Mouse (Mus musculus): ENCODE results near the gene Foxn2. TPM values are rescaled to one million over a fixed set of nuclear protein-coding genes. Genes with fewer than 3 reads are reported as not detected.

Foxn2 gene
- 16.6 and 17.3 TPM in 2 replicates for polyA plus RNA-seq (2016; fragmentation: Nextera tagmentation; extraction: Ambion mirVana)

DNA sequence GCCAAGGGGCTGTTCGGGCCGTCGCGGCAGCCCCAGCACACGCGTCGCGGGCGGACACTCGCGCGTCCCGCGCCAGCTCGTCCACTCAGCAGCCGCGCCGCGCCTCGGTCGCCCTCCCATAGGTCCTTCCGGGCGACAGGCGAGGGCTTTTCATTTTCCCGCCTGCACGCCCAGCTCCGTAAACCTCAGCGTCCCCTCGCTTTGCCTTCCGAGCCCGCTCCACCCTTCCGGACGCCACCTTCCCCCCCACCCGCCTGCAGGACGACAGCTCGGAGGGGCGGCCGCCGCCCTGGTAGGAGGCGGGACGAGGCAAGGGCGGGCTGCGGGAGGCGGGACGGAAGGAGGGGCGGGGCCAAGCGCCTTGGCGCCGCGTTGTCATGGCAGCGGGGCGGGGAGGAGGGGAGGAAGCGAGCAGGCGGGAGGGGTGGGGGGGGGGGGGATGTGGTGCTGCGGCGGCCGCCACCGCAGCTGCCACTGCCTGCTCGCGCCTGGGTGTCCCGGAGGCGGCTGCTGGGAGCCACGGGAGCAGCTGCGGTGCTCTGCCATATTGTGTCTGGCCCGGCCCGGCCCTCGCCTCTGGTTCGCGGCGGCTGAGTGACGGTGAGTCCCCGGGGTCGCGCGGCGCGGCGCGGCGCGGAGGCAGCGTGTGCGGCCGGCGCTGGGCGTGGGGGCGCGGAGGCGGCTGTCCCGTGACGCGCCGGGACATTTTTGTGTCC is at the start of gene Foxn2:
TSS of gene Foxn2 (plus strand) at position 427 of the 716 bp plus-strand sequence.
- H3K4me3 ChIP-seq = peak within 1 kb of the TSS; percentile 91
- peaks cover 8% of the 10 kb centered on the region; the same call in 1 of the 2 replicates for H3K4me1 ChIP-seq
- H3K27ac ChIP-seq (replicated peaks) = peak within 1 kb of the TSS; percentile 95
- no peaks in the 10 kb centered on the region for H3K9me3 ChIP-seq
- DNase-seq (ENCODE audit: low spot score) = peak; percentile 98
- no peaks in the 10 kb centered on the region for H3K36me3 ChIP-seq (replicated peaks)
- H3K27me3 ChIP-seq (replicated peaks; ENCODE audit: low read depth, poor library complexity, severe bottlenecking) = no peaks in the 10 kb centered on the region
- under 1% methylated on average over 83 of the region's 93 CpGs for WGBS

DNA sequence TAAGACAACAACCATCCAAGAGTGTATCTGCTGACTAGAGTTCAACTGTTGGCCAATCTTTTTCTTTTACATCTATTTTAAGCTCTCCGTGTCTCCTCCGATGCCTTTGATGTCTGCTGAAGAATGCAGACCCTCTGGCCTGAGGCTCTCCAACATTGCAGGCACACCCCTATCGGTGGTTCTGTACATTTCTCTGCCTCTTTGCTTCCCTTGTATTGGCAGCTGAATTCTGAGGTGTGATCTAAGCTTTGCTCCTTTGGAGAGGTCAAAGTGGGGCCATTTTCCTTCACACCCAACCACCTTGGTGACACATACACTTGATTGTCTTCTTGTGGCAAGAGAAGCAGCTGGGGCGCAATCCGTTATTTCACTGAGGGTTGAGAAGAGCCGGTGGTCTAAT is 43.0 kb upstream of the Foxn2 start:
- no peaks in the 10 kb centered on the region for H3K9me3 ChIP-seq
- 88% methylated on average over 6 of the region's 6 CpGs for WGBS
- DNase-seq (ENCODE audit: low spot score) = no peak

DNA sequence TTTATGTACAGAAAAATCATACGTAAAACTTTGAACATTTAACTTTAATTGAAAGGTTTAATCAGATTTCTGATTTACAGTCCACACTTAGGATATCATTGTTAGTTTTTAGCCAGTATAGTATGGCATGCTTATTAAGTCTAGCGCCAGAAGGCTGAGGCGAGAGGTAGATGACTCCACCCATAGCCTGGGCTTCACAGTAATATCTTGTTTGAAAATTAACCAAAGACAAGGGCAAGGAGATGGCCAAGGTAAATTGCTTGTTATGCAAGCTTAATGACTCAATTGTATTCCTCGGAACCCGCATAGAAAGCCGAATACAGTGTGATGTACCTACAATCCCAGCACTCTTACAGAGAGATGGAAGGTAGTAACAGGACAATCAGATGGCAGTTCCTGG is 42.4 kb upstream of the Foxn2 start:
- Histone ChIP-seq H3K4me1 (no peaks in the 10 kb centered on the region), H3K4me3 (no peak overlapping the region), H3K27me3 (replicated peaks; ENCODE audit: low read depth, poor library complexity, severe bottlenecking) (peaks cover 2% of the 10 kb centered on the region), H3K27ac (replicated peaks) (no peak overlapping the region), H3K36me3 (replicated peaks) (no peaks in the 10 kb centered on the region), H3K9me3 (no peaks in the 10 kb centered on the region)
- WGBS = 92% methylated on average over 6 of the region's 6 CpGs
- DNase-seq (ENCODE audit: low spot score) = no peak

More for the DNA sequence above, 43.0 kb upstream of the Foxn2 start:
- Histone ChIP-seq H3K36me3 (replicated peaks) (no peaks in the 10 kb centered on the region), H3K27ac (replicated peaks) (no peak overlapping the region), H3K4me1 (no peaks in the 10 kb centered on the region), H3K4me3 (no peak overlapping the region), H3K27me3 (replicated peaks; ENCODE audit: low read depth, poor library complexity, severe bottlenecking) (no peaks in the 10 kb centered on the region)

DNA sequence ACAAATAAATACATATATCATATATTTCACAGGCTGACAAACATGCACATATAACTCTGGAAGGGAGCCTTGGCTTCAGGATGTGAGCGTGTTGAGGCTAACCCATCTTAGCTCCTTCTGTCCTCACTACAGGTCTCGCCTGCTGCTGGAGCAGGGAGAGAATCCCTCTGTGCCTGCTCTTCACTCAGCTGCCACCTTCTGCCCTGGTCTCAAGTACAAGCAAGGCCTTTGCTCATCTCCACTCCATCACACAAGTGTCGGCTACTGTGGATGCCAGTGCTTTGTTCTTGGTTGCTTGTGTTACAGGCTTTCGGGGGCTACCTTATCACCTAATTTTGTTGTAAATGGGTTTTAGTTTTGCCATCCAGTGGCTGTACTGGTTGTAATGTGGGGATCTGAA is 41.7 kb upstream of the Foxn2 start:
- H3K4me3 ChIP-seq = no peak overlapping the region
- H3K27me3 ChIP-seq (replicated peaks; ENCODE audit: low read depth, poor library complexity, severe bottlenecking) = peaks cover 10% of the 10 kb centered on the region
- H3K27ac ChIP-seq (replicated peaks) = no peak overlapping the region
- DNase-seq (ENCODE audit: low spot score) = no peak
- no peaks in the 10 kb centered on the region for H3K36me3 ChIP-seq (replicated peaks)
- no peaks in the 10 kb centered on the region for H3K9me3 ChIP-seq
- WGBS = 84% methylated on average over 4 of the region's 4 CpGs
- no peaks in the 10 kb centered on the region for H3K4me1 ChIP-seq

DNA sequence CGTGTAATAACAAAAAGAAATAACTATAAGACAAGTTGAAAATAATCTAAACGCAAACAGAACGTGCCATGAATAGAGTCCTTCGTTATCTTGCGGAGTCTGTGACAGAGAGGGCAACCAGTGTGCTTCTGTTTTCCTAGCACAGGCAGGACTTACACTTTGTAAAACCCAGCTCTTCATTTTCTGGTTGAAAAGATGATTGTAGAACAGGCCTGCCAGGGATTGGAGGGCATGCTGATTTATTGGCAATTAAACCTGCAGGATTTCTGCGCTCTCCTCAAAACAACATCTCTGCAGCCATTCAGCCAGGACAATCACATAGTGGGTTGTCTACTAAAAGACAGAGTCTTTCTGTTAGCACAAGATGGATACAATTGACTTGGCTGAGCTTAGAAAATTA is 40.4 kb upstream of the Foxn2 start:
- Histone ChIP-seq H3K9me3 (no peaks in the 10 kb centered on the region), H3K4me3 (no peak overlapping the region), H3K27me3 (replicated peaks; ENCODE audit: low read depth, poor library complexity, severe bottlenecking) (peaks cover 20% of the 10 kb centered on the region), H3K36me3 (replicated peaks) (no peaks in the 10 kb centered on the region), H3K4me1 (peaks cover 7% of the 10 kb centered on the region; the same call in 1 of the 2 replicates), H3K27ac (replicated peaks) (no peak overlapping the region)
- 77% methylated on average over 6 of the region's 6 CpGs for WGBS
- DNase-seq (ENCODE audit: low spot score) = no peak

DNA sequence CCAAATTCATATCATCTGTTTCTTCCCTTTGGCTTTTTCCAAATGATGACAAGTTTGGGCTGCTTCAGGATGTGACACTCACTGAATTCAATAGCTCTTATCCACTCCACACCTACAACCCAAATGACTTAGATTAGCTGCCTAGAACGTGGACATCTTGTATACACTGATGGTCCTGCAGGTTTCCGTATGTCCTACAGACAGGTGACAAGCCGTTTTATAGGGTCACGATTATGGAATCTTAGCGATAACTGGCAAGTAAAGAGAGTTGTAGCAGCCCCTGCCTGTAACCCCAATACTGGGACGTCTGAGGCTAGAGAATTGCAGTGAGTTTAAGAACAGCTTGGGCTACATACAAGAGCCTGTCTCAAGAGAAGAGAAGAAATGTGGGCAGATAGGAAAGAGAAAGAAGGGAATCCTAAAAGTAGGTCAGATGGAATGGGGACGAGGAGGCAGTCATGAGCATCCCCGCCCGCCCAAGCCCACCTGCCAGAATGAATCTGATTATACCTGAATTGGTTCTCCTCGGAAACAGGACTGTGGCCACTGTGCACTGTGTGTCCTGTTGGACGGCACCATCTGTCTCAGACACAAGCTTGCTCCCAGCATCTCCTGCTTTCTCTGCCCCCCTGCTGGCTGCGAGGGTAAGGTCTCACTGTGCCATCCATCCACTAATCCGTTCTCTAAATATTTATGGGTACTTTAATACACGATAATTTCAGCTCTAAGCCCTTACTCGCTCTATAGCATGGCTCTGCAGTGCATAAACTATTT is 39.6 kb upstream of the Foxn2 start:
- DNase-seq (ENCODE audit: low spot score) = no peak
- Histone ChIP-seq H3K36me3 (replicated peaks) (no peaks in the 10 kb centered on the region), H3K4me1 (peaks cover 8% of the 10 kb centered on the region; the same call in 1 of the 2 replicates), H3K4me3 (no peak overlapping the region), H3K27me3 (replicated peaks; ENCODE audit: low read depth, poor library complexity, severe bottlenecking) (peaks cover 26% of the 10 kb centered on the region), H3K27ac (replicated peaks) (no peak overlapping the region), H3K9me3 (no peaks in the 10 kb centered on the region)
- WGBS = 78% methylated on average over 15 of the region's 15 CpGs

DNA sequence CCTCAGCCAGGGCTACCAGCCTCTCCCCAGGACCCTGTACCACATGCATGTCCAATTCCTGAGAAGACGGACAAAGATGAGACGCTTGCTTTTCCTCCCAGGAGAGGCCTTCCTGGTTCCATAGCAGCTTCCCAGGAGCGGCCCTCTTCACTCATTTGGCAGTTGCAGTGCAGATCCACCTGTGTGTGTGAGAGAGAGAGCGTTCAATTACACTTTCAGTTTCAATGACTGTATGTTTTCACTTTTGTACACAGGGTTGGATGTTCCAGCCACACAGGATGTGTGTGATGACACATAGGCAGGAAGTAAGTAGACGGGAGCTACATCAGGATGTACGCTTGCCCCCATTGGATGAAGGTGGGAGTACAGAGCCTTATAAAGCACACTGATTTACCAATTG is 37.2 kb upstream of the Foxn2 start:
- Histone ChIP-seq H3K27ac (replicated peaks) (no peak overlapping the region), H3K9me3 (no peaks in the 10 kb centered on the region), H3K36me3 (replicated peaks) (no peaks in the 10 kb centered on the region), H3K27me3 (replicated peaks; ENCODE audit: low read depth, poor library complexity, severe bottlenecking) (peaks cover 30% of the 10 kb centered on the region), H3K4me3 (no peak overlapping the region), H3K4me1 (peaks cover 8% of the 10 kb centered on the region; the same call in 1 of the 2 replicates)
- WGBS = 86% methylated on average over 6 of the region's 6 CpGs
- DNase-seq (ENCODE audit: low spot score) = no peak

DNA sequence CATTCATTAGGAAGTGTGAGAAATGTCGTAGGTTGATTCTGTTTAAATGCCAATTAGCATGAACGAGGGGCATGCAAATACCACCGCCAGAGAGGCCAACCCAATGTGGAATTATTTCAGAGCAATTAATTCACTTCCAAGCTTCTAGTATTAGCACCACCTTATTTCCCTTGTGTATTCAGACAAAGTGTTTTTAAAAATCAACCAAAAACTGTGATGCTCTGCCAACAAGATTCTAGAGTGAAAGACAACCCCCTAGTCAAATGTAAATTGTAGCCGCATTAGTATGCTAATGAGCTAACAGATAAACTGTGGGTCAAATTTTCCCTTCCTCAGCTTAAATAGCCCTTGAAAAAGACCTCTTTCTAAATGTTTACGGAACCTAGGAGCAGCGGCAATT is 36.0 kb upstream of the Foxn2 start:
- Histone ChIP-seq H3K36me3 (replicated peaks) (no peaks in the 10 kb centered on the region), H3K4me1 (peaks cover 8% of the 10 kb centered on the region; the same call in 1 of the 2 replicates), H3K4me3 (peak overlapping the region; percentile 36), H3K27ac (replicated peaks) (no peak overlapping the region), H3K27me3 (replicated peaks; ENCODE audit: low read depth, poor library complexity, severe bottlenecking) (peaks cover 30% of the 10 kb centered on the region), H3K9me3 (no peaks in the 10 kb centered on the region)
- WGBS = 10% methylated on average over 6 of the region's 6 CpGs
- no peak for DNase-seq (ENCODE audit: low spot score)

DNA sequence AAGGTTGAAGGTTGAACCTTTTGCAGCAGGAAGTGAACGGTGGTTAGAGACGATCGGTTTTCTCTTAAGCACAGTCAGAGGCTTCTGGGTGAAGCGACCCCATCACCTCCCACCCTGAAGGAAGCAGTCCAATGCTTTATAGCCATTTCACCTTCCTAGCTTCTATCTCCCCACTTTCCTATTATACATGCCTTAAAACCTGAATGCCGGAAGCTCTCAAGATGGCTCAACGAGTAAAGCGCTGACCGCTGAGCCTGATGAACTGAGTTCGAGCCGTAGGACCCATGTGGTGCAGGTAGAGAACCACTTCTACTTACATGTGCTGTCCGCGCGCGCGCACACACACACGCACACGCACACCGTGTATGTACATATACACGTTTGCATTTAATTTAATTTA is 35.4 kb upstream of the Foxn2 start:
- WGBS = 34% methylated on average over 19 of the region's 19 CpGs
- peak overlapping the region; percentile 36 for H3K4me3 ChIP-seq
- H3K36me3 ChIP-seq (replicated peaks) = no peaks in the 10 kb centered on the region
- H3K27me3 ChIP-seq (replicated peaks; ENCODE audit: low read depth, poor library complexity, severe bottlenecking) = peaks cover 30% of the 10 kb centered on the region
- DNase-seq (ENCODE audit: low spot score) = peak; percentile 26
- H3K27ac ChIP-seq (replicated peaks) = no peak overlapping the region
- peaks cover 8% of the 10 kb centered on the region; the same call in 1 of the 2 replicates for H3K4me1 ChIP-seq
- no peaks in the 10 kb centered on the region for H3K9me3 ChIP-seq

DNA sequence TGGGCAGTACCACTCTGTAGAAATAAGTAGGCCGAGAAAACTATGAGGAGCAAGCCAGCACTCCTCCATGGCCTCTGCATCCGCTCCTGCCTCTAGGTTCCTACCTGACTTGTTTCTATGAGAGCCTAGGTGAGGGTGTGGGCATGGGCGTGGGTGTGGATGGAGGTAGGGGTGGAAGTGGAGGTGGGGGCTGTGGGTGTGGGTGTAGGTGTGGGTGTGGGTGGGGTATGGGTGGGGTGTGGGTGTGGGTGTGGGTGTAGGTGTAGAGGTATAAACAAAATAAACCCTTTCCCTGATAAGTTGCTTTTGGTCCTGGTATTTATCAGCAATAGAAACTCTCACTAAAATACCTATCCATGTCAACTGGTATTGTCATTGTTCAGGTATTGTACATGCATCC is 30.8 kb upstream of the Foxn2 start:
- DNase-seq (ENCODE audit: low spot score) = no peak
- peaks cover 11% of the 10 kb centered on the region for H3K27me3 ChIP-seq (replicated peaks; ENCODE audit: low read depth, poor library complexity, severe bottlenecking)
- no peaks in the 10 kb centered on the region for H3K9me3 ChIP-seq
- peaks cover 5% of the 10 kb centered on the region; the same call in 1 of the 2 replicates for H3K4me1 ChIP-seq
- H3K27ac ChIP-seq (replicated peaks) = no peak overlapping the region
- no peaks in the 10 kb centered on the region for H3K36me3 ChIP-seq (replicated peaks)
- WGBS = 84% methylated on average over 3 of the region's 3 CpGs
- no peak overlapping the region for H3K4me3 ChIP-seq

DNA sequence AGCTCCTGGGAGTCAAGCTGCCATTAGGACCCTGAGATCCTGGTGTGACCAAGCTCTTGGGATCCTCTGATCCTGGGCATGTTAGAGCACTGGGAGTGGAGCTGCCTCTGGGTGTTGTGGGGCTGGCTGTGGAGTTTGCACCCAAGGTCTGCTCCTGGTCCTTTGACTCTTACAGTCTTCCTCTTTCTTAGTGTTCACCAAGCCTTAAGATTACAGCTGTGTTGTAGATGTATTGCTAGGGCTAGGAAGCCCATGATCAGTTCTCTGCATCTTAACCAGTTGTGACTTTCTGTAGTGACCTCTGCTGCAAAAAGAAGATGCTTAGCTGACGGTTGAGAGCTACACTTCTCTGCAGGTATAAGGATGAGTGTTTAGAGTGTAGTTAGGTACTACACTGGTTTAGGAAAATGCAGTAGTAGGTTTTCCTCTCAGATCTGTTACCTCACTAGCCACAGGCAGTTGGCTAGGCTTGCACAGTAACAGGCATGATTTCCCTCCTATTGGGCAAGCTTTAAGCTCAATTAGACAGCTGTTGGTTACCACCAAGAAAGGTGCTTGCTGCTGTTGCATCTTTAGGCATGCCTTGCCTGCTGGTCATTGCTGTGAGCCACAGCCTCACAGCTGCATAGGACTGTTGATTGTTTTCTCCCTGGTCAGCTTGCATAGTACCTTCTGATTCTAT is 27.2 kb upstream of the Foxn2 start:
- H3K4me1 ChIP-seq = no peaks in the 10 kb centered on the region
- H3K27me3 ChIP-seq (replicated peaks; ENCODE audit: low read depth, poor library complexity, severe bottlenecking) = no peaks in the 10 kb centered on the region
- H3K4me3 ChIP-seq = no peak overlapping the region
- H3K9me3 ChIP-seq = no peaks in the 10 kb centered on the region
- no peaks in the 10 kb centered on the region for H3K36me3 ChIP-seq (replicated peaks)
- H3K27ac ChIP-seq (replicated peaks) = no peak overlapping the region
- no peak for DNase-seq (ENCODE audit: low spot score)
- WGBS = 85% methylated on average over 1 of the region's 1 CpGs

DNA sequence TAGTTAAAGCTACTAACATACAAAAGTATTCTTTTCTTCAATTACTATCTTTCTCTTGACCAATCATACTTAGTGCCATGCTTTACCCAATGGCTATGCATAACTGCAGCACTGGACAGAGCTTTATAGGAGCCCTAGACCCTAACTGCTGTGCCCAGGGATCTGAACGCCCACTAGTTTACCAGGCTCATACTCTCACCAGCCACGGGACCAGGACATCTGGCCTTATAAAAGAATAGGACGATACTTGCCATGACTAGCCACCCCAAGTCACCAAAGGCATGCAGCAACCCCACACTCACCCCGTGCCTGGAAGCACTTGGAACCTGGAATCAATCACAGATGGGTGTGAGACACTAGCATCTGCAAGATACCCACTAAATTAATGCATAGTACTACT is 20.1 kb upstream of the Foxn2 start:
- WGBS = 87% methylated on average over 4 of the region's 4 CpGs
- H3K4me1 ChIP-seq = no peaks in the 10 kb centered on the region
- H3K36me3 ChIP-seq (replicated peaks) = no peaks in the 10 kb centered on the region
- no peak overlapping the region for H3K27ac ChIP-seq (replicated peaks)
- no peak for DNase-seq (ENCODE audit: low spot score)
- no peaks in the 10 kb centered on the region for H3K9me3 ChIP-seq
- no peak overlapping the region for H3K4me3 ChIP-seq
- no peaks in the 10 kb centered on the region for H3K27me3 ChIP-seq (replicated peaks; ENCODE audit: low read depth, poor library complexity, severe bottlenecking)
